Mouse (Mus musculus) heart, postnatal 14 days (tissue): ENCODE data around the gene Rtl10. TPM values are rescaled to one million over a fixed set of nuclear protein-coding genes. Genes with fewer than 3 reads are reported as not detected.
"Not testable (repeated sequence)": the region's sequence is repeated elsewhere in the genome, so short reads cannot be mapped to it uniquely, and the experiment has no call there.

ENCODE experiments used
- DNase-seq, 2 experiments: peaks; one replicate each; pipeline ENCODE4 v3.0.0; 2021 to 2022
- intact Hi-C: fragments of 180-260 bp; cut with DNase I; formaldehyde crosslinking; loops from one replicate; pipeline ENCODE4 v1.15.1; 2025
- total RNA-seq, 2 experiments: library from RNA; stranded (reverse); gene quantifications; 2 replicates each; pipeline ENCODE4 v1.2.3; 2021

Rtl10 gene
- total RNA-seq, 2 experiments from 2014 or later, result 2.5 to 4.3 TPM

DNA sequence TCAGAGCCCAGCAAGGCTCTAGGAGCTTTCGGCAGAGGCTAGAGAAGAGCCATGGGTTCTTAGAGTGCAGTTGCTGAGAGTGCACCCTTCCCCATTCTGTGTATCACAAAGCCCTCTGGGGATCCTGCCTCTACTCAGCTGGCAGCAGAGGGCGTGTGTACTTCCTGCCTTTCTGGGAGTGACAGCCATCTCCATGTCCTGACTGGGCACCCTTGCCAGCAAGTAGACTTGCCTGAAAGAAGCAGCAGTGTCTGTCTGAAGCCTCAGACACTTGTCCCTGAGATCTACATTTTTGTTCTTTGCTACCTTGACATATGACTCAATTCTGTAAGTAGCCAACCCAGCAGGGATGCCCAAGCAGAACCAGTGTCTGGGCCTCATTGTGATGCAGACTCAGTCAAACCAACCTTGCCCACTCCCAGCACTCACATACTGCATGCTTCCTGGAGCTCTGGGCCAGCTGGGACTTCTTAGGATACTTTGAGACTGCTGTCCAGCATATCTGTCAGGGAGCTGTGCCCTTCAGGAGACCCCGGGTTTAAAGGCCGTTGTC, 17.7 kb upstream of the Rtl10 start:
- intact Hi-C loops, result no loop called here
- no peak for DNase-seq

DNA sequence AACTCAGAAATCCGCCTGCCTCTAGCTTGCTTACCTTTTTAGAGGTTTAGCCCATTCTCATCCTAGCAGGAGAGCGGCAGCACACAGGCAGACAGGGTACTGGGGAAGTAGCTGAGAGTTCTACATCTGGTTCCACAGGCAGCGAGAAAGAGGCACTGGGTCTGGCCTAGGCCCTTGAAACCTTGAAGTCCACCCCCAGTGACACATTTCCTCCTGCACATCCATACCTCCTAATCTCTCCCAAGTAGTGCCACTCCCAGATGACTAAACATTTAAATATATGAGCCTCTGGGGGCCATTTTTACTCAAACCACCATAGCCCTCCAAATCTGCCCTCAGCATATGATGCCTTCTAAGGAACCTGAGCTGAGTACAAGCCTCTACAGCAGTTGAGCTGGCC, 16.3 kb upstream of the Rtl10 start:
- DNase-seq, result no peak
- intact Hi-C loops, result no loop called here

DNA sequence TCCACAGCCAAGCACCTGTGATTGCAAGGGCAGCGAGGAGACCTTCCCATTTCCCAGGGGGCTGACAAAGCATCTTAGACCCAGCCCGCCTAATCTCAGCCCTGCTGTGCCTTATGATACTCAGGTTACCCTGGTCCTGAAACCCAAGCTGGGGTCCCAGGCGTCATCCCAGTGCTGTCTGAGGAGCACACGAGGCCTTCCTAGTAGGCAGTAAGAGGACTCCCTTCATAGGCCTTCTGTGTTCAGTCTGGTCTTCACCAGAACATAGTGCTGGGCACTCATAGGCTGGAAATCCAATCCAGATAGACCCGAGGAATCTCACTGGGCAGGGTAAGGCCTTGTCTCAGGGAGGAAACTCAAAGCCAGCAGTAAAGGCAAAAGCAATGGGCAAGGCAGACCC, 14.9 kb upstream of the Rtl10 start:
- DNase-seq, result no peak
- intact Hi-C loops, result no loop called here

DNA sequence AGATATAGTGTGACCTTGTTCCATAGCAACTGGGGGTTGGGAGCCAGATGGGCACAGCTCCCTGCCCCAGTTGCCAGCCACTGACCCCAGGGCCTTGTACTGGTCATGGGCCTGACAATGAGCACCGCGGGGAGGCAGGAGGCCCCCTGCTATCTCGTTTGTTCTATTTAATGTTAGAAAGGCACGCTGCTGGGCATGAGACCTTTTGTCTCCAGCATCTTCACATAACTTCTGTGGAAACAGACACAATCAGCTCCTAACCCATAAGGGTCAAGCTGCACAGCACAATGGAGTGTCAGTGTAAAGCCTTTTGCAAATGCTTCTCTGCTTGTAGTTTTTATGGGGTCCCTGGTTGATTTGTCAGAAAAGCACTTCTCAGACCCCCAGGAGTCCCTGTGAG, 14.3 kb upstream of the Rtl10 start:
- intact Hi-C loops, result no loop called here
- DNase-seq, result no peak

DNA sequence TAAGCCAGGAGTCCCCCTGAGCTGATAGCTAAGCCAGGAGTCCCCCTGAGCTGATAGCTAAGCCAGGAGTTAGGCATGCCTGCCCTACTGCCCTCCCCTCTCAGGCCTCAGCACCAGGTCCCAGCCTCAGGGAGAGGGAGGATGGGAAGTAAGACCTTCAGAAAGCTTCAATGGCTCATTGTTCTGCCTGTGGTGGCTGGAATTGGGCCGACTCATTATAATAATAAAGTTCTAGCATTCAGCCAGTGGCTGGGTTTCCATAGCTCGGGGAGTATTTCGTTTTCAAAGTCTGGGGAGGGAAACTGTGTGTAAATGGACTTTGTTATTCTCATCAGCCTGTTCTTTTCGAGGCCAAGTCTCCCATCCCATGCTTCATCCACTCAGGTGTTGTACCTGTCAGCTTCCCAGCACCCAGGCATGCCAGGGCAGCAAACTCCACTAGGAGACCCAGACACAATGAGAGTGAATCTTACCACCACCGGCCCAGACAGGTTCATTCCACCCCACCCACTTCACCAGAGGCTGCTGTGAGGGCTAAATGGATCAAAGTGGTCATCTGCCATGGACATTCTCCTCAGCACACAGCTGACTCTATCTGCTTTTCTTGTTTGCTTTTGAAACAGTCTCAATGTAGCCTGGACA, 13.8 kb upstream of the Rtl10 start:
- intact Hi-C loops, result no loop called here

DNA sequence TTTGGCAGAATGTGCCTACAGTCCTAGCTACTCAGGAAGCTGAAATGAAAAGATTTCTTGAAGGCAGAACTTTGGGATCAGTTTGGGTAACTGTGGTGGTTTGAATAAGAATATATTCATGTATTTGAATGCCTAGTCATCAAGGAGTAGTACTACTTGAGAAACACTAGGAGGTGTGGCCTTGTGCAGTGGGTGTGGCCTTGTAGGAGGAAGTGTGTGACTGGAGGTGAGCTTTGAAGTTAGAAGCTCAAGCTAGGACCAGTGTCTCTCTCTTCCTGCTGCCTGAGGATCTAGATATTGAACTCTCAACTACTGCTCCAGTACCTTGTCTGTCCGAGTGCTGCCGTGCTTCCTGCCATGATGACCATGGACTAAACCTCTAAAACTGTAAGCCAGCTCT, 12.6 kb upstream of the Rtl10 start:
- intact Hi-C loops, result no loop called here
- no peak for DNase-seq

More for the DNA sequence above, 13.8 kb upstream of the Rtl10 start:
- no peak for DNase-seq

DNA sequence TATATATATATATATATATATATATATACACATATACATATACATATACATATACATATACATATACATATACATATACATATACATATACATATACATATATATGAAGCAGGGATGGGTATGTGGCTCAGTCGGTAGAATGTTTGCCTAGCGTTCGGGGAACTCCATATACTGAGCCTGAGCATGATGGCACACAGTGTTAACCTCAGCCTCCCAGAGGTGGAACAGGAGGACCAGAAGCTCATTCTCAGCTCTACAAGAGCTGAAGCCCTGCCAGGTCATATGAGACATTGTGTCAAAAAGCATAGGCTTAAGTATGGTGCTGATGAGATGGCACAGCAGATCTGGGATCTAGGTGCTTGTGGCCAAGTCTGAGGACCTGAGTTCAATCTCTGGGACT, 8.4 kb upstream of the Rtl10 start:
- intact Hi-C loops, result no loop called here
- no peak for DNase-seq

DNA sequence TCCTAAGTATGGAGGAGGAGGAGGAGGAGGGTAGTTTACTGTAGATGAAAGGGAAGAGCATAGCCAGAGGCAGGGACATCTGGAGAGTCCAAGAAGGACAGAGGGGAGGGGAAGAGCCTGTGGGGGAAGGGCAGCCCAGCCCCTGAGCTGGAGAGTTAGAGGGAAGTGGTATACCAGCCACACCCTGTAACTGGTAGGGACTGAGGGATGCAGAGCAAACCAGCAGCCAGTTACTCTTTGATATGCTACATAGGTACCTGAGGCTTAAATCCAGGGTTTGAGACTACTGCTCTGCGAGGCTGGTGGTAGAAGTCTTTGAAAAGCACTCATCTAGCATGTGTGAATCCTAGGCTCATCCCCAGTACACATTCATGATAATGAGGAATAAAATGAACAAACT, 7.8 kb upstream of the Rtl10 start:
- intact Hi-C loops, result no loop called here
- no peak for DNase-seq

DNA sequence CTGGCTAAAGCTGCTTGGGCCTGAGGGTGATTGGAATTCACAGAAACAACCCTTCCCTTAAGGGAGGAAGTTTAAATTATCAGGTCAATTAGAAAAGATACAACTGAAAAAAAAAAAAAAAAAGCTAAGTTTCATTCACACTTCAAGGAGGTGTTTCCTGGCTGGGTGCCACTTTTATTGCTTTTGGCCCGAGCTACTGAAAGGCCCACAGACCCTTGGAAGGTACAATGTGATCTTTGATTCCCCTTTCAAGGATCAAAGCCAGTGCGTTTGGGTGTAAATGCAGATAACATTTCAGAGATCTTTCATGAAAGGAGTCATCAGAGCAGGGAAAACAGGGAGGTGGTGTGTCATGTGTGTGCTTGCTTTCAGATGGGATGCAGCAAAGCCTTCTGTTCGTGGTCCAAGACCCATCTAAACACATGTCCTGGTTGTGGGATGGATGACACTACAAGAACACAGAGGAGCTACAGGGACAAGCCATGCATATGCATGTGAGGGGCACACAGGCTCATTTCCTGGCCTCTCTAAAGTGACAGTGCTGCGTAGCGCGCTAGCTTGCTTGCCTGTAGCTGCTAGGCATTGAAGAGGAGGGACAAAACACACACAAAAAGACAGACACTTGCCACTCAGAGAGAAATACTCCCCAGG, 711 bp upstream of the Rtl10 start:
- intact Hi-C loops, result no loop called here
- peak in 1 of 2 experiments; percentile 11 for DNase-seq

DNA sequence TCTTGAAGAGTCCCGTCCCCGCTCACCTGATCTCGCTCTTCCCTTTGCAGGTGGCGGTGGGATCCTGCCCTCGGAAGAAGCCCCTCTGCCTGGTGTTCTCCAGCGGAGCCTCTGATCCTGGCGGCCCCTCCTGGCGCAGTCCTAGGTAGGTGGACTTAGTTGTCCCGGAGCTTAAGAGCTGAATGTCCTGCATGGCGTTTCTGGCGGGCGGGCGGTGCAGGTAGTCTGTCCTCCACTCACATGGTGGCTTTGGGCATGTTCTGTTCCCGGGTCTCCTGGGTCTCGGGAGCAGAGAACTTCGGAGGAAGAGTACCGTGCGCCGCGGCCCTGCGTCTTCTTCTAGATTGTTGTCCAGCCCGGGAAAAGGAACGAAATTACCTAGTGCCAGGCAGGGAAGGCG, 295 bp downstream of the Rtl10 start:
- intact Hi-C loops, result no loop called here
- no peak for DNase-seq

DNA sequence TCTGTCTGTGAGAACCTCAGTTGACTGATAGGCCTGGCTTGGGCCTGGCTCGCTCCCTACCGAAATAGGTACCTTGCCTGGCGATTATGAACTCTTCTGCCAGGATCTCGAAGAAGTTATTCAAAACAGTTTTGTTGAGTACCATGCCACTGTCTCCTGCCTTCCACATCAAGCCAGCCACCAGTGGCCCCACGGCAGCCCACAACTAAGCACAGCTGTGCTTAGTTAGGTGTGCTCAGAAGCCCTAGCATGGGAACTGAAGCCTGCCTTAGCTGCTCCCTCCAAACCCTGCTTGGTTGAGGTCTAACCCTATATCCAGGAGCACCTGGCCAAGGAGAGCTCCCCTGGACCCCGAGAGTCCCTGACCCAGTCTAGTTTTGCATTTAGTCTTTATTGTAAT, 2.8 kb downstream of the Rtl10 start:
- intact Hi-C loops, result no loop called here
- DNase-seq, result no peak

DNA sequence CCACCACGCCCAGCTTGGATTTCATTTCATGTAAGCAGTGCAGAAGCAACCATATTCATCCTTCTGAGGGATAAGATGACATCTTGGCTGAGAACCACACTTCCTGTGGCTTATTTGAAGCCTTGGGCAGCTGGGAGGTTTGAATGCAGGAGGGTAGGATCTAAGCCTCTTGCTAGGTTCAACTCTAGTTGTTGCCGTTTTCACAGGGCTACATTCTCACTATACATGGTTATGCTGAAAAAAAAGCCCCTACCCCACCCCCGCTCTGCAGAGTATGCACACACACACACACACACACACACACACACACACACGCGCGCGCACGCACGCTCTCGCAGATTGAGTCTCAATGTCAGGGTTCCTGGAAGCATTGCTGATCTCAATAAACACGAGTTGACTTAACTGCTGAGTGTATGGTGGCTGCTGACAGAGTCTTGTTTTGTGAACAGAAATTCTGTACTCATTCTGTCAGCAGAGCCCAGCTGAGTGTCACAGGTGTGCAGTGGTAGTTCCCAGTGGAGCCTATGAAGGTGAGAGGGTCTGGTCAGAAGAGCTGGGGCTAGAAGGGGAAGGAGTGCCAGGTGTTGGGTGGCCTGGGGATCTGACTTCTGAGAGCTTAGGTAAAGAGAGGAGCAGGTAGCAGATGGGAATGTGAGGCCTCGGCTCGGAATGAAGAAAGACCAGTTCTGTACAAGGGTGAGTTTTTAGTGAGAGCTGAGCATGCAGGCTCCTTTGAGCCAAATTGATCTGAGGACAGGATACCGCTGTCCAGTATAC, 5.1 kb downstream of the Rtl10 start:
- intact Hi-C loops, result no loop called here

DNA sequence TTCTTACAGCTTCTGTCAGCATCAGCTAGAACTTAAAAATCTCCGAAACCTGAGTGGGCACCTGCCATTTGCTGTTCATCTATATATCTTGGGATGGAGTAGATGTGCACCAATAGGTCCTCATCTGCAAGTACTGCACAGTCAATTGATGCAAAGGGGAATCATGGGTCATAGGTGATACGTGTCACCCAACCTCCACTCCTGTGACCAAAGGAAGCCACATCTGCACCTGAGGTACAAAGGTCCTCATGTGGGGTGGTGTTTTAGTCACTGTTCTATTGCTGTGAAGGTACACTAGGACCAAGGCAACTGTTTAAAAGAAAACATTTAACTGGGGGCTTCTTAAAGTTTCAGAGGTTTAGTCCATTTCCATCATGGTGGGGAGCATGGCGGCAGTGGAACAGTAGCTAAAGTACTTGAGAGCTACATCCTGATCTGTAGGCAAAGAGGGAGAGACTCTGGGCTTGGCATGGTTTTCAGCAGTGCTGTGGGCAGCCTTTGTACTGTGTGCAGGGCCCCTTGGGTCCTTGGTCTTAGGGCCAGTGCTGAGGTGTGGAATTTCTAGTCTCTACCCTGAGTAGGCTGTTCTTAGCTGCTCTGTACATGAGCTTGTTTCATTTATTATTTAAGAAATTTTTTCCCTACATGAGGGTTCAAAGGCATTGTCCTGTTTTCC, 8.0 kb downstream of the Rtl10 start:
- intact Hi-C loops, result no loop called here
- DNase-seq, result no peak

More for the DNA sequence above, 5.1 kb downstream of the Rtl10 start:
- DNase-seq, result no peak

DNA sequence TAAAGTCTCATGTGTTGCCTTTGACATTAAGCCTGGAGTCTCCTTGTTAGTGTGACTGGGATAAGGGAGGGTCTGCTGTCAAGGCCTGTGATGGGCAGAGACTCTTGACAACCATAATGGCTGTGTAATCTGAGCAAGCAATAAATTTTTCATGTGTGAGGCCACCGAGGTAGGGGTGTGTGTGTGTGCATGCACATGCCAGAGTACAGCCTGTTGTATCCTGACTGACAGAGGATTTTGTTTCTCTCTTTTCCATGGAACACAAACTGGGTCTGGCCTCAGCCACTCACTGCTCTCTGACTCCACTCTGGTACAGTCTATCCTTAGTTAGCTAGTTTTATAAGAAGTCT, 8.5 kb downstream of the Rtl10 start:
- intact Hi-C loops, result no loop called here

DNA sequence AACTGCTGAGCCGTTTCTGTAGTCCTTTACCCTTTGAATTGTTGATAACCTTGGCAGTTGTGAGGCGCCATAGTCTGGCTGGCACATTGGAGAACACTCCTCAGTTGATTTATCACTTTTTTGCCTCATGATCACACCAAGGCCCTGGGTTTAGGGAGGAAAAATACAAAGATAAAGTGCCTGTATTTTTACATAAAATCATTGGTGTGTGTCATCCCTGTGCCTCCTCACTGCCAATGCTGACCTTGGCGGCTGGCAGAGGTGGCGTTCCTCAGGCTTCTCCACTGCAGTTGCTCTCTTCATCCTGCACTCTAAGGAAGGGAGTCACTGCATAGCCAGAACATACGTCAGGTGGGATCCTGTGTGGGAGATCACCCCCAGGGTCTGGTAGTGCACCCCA, 13.0 kb downstream of the Rtl10 start:
- intact Hi-C loops, result no loop called here
- no peak for DNase-seq

More for the DNA sequence above, 8.5 kb downstream of the Rtl10 start:
- DNase-seq, result no peak

DNA sequence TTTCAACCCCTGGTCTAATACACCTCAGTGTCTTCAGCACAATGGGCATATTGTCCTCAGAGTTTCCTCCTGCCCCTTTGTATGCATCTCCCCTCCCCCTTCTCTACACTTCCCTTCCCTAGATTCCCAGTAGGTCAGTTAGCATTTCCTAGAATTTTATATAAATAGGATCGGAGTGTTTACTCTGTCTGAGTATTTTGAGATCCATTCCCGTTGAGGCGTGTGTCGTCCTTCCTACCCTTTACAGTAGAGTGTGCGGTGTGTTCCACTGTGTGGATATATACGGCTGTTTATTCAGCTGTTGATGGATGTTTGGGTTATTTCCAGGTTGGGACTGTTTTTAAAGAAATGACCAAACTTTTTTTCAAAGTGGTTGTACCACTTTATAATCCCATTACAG, 14.8 kb downstream of the Rtl10 start:
- no peak for DNase-seq
- intact Hi-C loops, result no loop called here

DNA sequence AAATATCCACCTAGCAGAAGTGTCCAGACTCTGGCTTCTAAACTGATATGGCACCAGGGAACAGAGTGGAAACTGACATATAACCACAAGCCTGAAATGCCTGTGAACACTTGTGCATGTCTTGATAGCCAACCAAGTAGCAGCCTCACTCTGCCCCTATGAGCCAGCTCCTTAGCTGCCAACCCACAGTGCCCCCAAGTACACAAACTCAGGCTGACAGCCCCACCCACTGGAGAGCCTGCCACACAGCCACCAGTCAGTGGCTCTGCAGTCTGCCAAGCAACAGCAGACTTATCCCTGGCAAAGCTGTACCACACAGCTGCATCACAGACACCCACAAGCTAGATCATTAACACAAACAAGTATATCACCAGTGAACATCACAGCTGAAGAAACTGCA, 19.4 kb downstream of the Rtl10 start:
- intact Hi-C loops, result no loop called here
- peak in 1 of 2 experiments; percentile 21 for DNase-seq

DNA sequence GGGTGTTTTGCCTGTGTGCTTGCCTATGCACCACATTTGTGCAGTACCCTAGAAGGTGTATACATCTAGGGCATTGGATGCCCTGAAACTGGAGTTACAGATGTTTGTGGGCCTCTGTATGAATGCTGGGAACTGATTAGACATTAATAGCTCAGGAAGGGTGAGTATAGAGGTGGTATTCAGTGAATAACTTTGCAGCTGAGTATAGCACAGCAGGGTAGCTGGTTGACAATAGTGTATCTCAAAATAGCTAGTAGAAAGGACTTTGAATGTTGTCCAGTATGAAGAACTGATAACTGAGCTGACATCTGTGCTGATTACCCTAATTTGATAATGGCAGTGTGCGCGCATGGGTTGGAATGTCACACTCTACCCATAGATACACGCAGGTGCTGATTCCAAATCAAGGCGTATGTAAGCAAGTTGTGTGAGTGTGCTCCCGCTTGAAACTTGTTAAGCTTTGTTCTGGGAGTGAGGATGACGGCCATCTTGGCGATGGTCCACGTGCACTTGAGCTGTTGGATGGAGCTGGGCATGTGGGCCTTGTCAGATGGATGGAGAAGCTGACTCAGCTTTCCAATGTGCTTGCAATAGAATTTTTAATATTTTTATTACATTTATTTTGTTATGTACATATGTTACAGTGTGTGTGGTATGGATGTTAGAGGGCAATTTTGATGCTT, 25.0 kb downstream of the Rtl10 start:
- intact Hi-C loops, result no loop called here
- DNase-seq, result peak; percentile 44 to 72

DNA sequence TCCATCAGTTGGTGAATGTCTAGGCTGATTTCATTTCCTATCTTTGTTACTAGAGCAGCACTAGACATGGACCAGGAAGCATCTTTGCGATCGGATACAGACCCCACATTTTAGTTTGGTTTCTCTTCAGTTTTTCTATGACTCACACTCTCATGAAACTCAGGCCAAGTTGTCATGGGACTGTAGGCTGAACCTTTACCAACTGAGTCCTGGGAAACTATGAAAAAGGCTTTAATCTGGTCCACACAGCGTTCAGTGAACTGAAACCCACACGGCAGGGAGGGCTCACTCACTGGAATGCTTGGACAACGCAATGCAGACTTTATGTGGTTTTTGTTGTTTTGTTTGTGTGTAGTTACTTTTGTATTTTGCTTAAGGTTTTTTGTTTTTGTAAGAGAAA, 30.0 kb downstream of the Rtl10 start:
- intact Hi-C loops, result no loop called here
- no peak for DNase-seq

DNA sequence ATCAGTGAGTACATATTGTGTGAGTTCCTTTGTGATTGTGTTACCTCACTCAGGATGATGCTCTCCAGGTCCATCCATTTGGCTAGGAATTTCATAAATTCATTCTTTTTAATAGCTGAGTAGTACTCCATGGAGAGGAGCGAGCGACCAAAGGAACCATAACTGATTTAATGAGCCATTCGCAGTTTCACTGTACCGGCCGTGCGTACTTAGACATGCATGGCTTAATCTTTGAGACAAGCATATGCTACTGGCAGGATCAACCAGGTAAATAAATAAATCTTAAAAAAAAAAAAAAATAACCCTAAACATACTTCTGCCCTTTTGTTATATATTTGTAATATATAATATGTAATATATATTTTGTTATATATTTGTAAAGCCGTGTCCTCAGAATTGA, 34.4 kb downstream of the Rtl10 start:
- intact Hi-C loops, DNase-seq: not testable (repeated sequence)
